Mouse (Mus musculus) spleen, postnatal 4 days (tissue): ENCODE results near the gene Wnk1.

ENCODE experiments used
- DNase-seq, 2 experiments: peaks; one replicate each; pipeline ENCODE4 v3.0.0; 2022; ENCODE audit warnings: low spot score in 2 of 2

Wnk1 gene

DNA sequence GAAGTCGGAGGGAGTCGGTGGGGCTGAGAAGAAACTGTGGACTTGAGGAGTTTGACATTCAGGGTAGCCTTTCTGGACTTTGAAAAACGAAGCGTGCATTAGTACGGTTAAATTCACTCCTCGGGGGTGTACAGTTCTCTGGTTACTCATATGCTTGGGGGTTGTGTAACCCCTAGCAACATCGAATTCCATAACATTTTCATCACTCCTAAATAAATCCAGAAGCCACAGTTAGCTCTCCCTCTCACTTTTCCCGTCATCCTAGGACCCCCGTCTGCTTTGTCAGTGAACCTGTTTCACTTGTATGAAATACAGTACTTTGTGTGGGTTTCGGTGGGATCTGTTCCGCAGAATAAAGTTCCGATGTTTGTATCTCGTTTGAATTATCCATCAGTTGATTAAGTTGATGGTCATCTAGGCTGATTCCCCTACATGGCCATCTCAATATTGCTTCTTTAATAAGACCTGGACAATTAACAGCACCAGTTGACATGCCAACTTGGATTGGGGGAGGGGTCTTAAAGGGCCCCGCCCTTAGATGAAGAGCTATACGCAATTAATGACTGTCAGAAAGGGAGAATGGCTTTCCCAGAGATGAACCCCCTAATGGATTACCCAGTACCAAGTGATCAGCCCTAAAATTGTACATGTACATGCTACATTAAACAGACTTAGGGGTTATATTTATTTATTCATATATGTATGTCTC, 135.2 kb downstream of the Wnk1 start:
- no peak for DNase-seq

DNA sequence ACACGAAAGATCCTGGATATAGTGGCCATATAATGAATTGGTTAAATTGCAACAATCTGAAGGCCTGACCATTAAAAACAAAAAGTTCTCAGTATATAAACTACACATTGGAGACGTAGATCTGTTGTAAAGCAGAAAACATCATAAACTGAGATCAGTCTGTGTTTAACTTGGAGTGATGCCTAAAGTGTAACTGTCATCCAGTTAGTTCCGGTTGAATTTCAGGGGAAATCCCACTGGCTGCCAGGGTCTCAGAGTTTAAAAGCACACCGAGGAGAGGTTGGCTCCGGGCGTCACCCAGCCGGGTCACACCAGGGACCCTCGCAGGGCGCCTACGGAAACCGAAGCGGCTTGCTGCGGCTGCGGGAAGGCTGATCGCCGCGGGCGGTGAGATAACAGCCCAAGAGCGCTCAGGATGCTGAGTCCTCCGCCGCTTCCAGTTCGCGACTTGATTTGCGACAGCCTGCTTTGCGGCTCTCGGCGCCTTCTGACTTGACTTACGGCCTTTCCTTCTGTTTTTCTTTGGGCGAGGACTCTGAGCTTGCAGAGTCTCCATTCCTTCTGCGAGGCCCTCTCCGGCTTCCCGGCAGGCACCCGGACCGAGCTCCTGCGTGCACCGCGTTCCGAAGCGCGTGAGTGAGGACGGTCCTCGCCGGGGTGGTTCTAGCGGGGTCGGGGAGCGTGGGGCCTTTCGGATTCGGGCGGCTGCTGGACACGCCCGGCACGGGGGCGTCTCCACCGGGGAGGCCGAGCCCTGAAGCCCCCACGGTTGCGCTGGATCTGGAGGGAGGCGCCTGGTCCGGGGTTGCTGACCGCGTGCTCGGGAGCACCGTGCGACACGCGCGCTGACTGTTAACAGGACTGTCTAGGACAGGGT, 136.0 kb downstream of the Wnk1 start, which contains the start of gene Rad52:
Gene Rad52, plus strand, starts transcription at position 495 of the 877 bp plus-strand sequence.
- peak; percentile 84 to 91 for DNase-seq

DNA sequence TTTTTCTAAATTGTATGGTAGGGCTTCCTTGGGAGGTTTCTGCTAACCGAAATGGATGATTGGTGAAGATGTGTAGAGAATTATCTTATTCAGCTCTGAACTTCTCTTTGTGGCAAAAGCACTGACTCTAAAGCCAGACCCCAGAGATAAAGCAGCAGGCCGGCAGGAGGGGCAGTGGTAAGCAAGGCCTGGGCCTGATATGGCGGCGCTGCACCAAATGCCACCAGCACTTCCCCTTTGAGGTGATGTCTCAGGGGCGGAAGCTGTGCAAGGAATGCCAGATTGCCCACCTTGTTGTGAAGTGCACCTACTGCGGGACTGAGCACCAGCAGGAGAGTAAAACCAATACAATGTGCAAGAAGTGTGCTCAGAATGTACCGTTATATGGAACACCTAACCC, 145.8 kb downstream of the Wnk1 start:
- DNase-seq: no peak

DNA sequence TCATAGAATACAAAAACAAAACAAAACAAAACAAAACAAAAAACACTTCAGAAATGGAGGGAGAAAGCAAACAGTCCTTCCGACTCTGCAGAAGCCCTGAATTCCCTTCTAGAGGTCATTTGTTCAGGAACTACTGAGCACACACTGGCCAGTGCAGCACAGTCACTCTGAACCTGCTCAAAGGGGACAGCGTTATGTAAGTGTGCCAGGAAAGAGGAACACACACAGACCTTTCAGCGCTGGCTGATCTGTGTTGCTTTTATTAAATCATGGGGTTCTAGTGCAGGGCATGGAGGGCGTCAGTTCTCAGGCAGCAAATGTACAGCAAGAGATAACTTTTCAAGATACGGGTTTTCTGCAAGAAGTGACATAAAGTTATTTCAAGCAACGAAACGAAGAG, 155.3 kb downstream of the Wnk1 start:
- no peak for DNase-seq
